Mouse (Mus musculus): ENCODE data around the gene Atxn7l1.

Gene Atxn7l1

GRCm38 (mm10) chr12:33182428-33183137 is 35.1 kb downstream of the Atxn7l1 start:
- no peak for DNase-seq (ENCODE audit: low spot score in 2 of 2)

GRCm38 (mm10) chr12:33183138-33183627 is 35.7 kb downstream of the Atxn7l1 start:
- DNase-seq (ENCODE audit: low spot score in 2 of 2), result no peak

GRCm38 (mm10) chr12:33184137-33184536 is 36.6 kb downstream of the Atxn7l1 start:
- no peak for DNase-seq (ENCODE audit: low spot score in 2 of 2)

- DNase-seq (ENCODE audit: low spot score in 2 of 2), result no peak
These were observed 37.6 kb downstream of the Atxn7l1 start for GRCm38 (mm10) chr12:33185046-33185445.

- DNase-seq (ENCODE audit: low spot score in 2 of 2), result no peak
These were observed 38.8 kb downstream of the Atxn7l1 start for GRCm38 (mm10) chr12:33186331-33186730.

GRCm38 (mm10) chr12:33190133-33190532 is 42.6 kb downstream of the Atxn7l1 start:
- no peak for DNase-seq (ENCODE audit: low spot score in 2 of 2)

GRCm38 (mm10) chr12:33190633-33191032 is 43.1 kb downstream of the Atxn7l1 start:
- no peak for DNase-seq (ENCODE audit: low spot score in 2 of 2)

GRCm38 (mm10) chr12:33193408-33193901 is 46.0 kb downstream of the Atxn7l1 start:
- DNase-seq (ENCODE audit: low spot score in 2 of 2), result no peak

GRCm38 (mm10) chr12:33195175-33195574 is 47.7 kb downstream of the Atxn7l1 start:
- no peak for DNase-seq (ENCODE audit: low spot score in 2 of 2)

GRCm38 (mm10) chr12:33197287-33197686 is 49.8 kb downstream of the Atxn7l1 start:
- no peak for DNase-seq (ENCODE audit: low spot score in 2 of 2)

- DNase-seq (ENCODE audit: low spot score in 2 of 2), result no peak
These were observed 50.3 kb downstream of the Atxn7l1 start for GRCm38 (mm10) chr12:33197746-33198145.

GRCm38 (mm10) chr12:33201068-33201467 is 53.6 kb downstream of the Atxn7l1 start:
- DNase-seq (ENCODE audit: low spot score in 2 of 2), result no peak

- DNase-seq (ENCODE audit: low spot score in 2 of 2), result no peak
These were observed 54.2 kb downstream of the Atxn7l1 start for GRCm38 (mm10) chr12:33201491-33202210.

GRCm38 (mm10) chr12:33205255-33205654 is 57.8 kb downstream of the Atxn7l1 start:
- DNase-seq (ENCODE audit: low spot score in 2 of 2), result no peak

- no peak for DNase-seq (ENCODE audit: low spot score in 2 of 2)
These were observed 58.8 kb downstream of the Atxn7l1 start for GRCm38 (mm10) chr12:33206300-33206699.

- DNase-seq (ENCODE audit: low spot score in 2 of 2), result no peak
These were observed 63.4 kb downstream of the Atxn7l1 start for GRCm38 (mm10) chr12:33210856-33211255.

- no peak for DNase-seq (ENCODE audit: low spot score in 2 of 2)
These were observed 70.8 kb downstream of the Atxn7l1 start for GRCm38 (mm10) chr12:33218215-33218859.

GRCm38 (mm10) chr12:33219436-33219835 is 71.9 kb downstream of the Atxn7l1 start:
- no peak for DNase-seq (ENCODE audit: low spot score in 2 of 2)

GRCm38 (mm10) chr12:33220081-33220480 is 72.6 kb downstream of the Atxn7l1 start:
- DNase-seq (ENCODE audit: low spot score in 2 of 2), result no peak

GRCm38 (mm10) chr12:33220509-33221051 is 73.1 kb downstream of the Atxn7l1 start:
- DNase-seq (ENCODE audit: low spot score in 2 of 2), result peak; percentile 50 to 53

- no peak for DNase-seq (ENCODE audit: low spot score in 2 of 2)
These were observed 74.7 kb downstream of the Atxn7l1 start for GRCm38 (mm10) chr12:33222187-33222586.

GRCm38 (mm10) chr12:33225117-33225541 is 77.6 kb downstream of the Atxn7l1 start:
- peak; percentile 42 to 44 for DNase-seq (ENCODE audit: low spot score in 2 of 2)
